Mouse (Mus musculus) lung, postnatal 0 days (tissue): Measurements from ENCODE around the gene Lrrc7.

ENCODE experiments used
- CTCF ChIP-seq: IDR thresholded peaks from 2 replicates; pipeline ENCODE4 v1.5.1; 2016; ENCODE audit warnings: antibody characterized with exemption, mild to moderate bottlenecking
- EP300 ChIP-seq: IDR thresholded peaks from 2 replicates; pipeline ENCODE4 v1.6.1; 2016; ENCODE audit warnings: antibody characterized with exemption, mild to moderate bottlenecking, control low read depth

DNA sequence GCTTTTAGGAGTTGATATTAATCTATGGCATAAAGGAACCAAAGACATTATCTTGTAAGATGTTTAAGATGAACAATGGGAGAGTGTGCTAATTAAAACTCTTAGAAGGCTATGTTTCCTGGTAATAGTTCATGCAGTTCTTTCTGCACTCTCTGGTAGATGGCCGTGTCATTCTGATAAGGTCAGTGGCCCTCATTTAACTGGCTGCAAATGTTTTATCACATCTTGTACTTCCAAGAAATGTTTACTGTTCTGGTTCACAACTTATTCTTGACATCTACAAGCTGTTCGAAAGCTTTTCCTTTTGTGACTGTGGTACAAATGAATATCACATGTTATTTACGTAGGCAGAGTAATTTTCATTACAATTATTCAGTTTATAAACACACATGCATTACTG is 18.5 kb downstream of the Lrrc7 start:
- TF ChIP-seq CTCF (no peak), EP300 (peak; percentile 90)
